Mouse (Mus musculus): ENCODE data around the gene Dner. TPM values are rescaled to one million over a fixed set of nuclear protein-coding genes. Genes with fewer than 3 reads are reported as not detected.

The Dner gene
- polyA plus RNA-seq, 1 experiment from 2014 or later: 0.99 TPM

DNA sequence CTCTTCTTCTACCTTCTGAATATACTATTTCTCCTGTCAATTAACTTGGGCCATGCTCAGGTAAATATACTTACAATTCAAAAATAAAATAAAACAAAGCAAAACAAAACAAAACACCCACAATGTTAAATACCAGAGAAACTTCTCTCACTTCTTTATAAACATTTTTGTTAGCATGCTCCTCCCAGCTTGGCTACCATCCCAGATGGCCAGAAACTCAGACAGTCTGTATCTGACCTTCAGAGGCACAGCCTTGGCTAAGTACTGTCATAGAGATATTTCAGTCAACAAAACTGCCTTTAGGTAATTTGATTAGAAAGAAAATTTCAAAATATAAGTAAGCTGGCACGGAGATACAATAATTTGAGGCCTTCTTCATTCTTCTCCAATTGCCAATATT lies 259.7 kb downstream of the Dner start:
- Histone ChIP-seq H3K9ac (ENCODE audit: low read depth, low read length) (no peak overlapping the region), H3K27me3 (ENCODE audit: control insufficient read depth, insufficient read depth, low read length) (no peaks in the 10 kb centered on the region), H3K4me3 (ENCODE audit: low read depth, low read length) (no peak overlapping the region), H3K4me2 (no peak overlapping the region), H3K4me1 (ENCODE audit: control insufficient read depth, insufficient read depth, low read length) (no peaks in the 10 kb centered on the region), H3K27ac (ENCODE audit: low read depth, low read length) (no peak overlapping the region), H3K9me3 (replicated peaks; ENCODE audit: control insufficient read depth, low read length) (no peaks in the 10 kb centered on the region), H3K36me3 (ENCODE audit: control insufficient read depth, insufficient read depth, low read length) (no peaks in the 10 kb centered on the region)
- 73% methylated on average over 1 of the region's 1 CpGs for WGBS (ENCODE audit: insufficient replicate concordance)
- ATAC-seq (replicated peaks; ENCODE audit: insufficient number of reproducible peaks, low FRiP score, low TSS enrichment): no peak

DNA sequence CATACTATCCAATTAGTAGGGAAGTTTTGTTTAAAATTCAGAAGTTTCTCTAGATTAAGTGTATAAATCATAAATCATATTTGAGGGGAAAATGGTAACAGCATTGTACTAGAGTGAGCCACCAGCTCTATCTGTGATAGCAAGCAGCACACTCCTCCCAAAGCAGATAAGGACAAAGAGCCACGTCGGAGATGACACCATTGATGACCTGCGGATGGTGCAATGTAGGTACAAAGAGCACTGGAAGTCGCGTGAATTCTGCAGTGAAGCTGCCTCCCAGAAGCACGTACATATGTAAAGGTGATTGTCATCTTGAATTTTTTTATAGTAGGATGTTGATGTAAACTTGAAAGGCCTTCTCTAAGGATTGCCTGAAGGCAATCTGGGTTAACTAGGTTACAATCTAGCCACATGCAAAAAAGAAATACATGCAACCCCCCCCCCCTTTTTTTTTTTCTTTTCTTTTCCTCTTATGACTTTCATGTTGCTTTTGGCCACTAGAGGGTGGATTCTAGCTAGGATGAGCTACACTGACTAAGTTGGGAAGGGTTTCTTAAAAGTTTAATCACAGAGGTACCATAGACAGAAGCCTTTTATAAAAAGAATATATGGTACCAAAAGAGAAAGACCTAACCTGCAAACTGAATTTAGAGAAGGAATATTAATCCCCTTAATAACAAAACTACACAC lies 262.6 kb downstream of the Dner start:
- ATAC-seq (replicated peaks; ENCODE audit: insufficient number of reproducible peaks, low FRiP score, low TSS enrichment): no peak
- no peak overlapping the region for H3K4me3 ChIP-seq (ENCODE audit: low read depth, low read length)
- H3K4me2 ChIP-seq: no peak overlapping the region
- H3K9me3 ChIP-seq (replicated peaks; ENCODE audit: control insufficient read depth, low read length): no peaks in the 10 kb centered on the region
- H3K9ac ChIP-seq (ENCODE audit: low read depth, low read length): no peak overlapping the region
- 60% methylated on average over 6 of the region's 6 CpGs for WGBS (ENCODE audit: insufficient replicate concordance)
- H3K27me3 ChIP-seq (ENCODE audit: control insufficient read depth, insufficient read depth, low read length): no peaks in the 10 kb centered on the region
- no peaks in the 10 kb centered on the region for H3K36me3 ChIP-seq (ENCODE audit: control insufficient read depth, insufficient read depth, low read length)
- no peak overlapping the region for H3K27ac ChIP-seq (ENCODE audit: low read depth, low read length)
- H3K4me1 ChIP-seq (ENCODE audit: control insufficient read depth, insufficient read depth, low read length): no peaks in the 10 kb centered on the region

- WGBS (ENCODE audit: insufficient replicate concordance): 62% methylated on average over 1 of the region's 1 CpGs
- H3K4me3 ChIP-seq (ENCODE audit: low read depth, low read length): no peak overlapping the region
- no peak overlapping the region for H3K9ac ChIP-seq (ENCODE audit: low read depth, low read length)
- no peaks in the 10 kb centered on the region for H3K4me1 ChIP-seq (ENCODE audit: control insufficient read depth, insufficient read depth, low read length)
- H3K27me3 ChIP-seq (ENCODE audit: control insufficient read depth, insufficient read depth, low read length): no peaks in the 10 kb centered on the region
- no peak for ATAC-seq (replicated peaks; ENCODE audit: insufficient number of reproducible peaks, low FRiP score, low TSS enrichment)
- H3K36me3 ChIP-seq (ENCODE audit: control insufficient read depth, insufficient read depth, low read length): no peaks in the 10 kb centered on the region
- H3K27ac ChIP-seq (ENCODE audit: low read depth, low read length): no peak overlapping the region
- H3K9me3 ChIP-seq (replicated peaks; ENCODE audit: control insufficient read depth, low read length): no peaks in the 10 kb centered on the region
- H3K4me2 ChIP-seq: no peak overlapping the region
Observed at GRCm38 (mm10) chr1:84432311-84432710, 263.7 kb downstream of the Dner start.

- no peak overlapping the region for H3K4me3 ChIP-seq (ENCODE audit: low read depth, low read length)
- H3K9ac ChIP-seq (ENCODE audit: low read depth, low read length): no peak overlapping the region
- H3K4me1 ChIP-seq (ENCODE audit: control insufficient read depth, insufficient read depth, low read length): no peaks in the 10 kb centered on the region
- no peak for ATAC-seq (replicated peaks; ENCODE audit: insufficient number of reproducible peaks, low FRiP score, low TSS enrichment)
- H3K4me2 ChIP-seq: no peak overlapping the region
- H3K27me3 ChIP-seq (ENCODE audit: control insufficient read depth, insufficient read depth, low read length): no peaks in the 10 kb centered on the region
- no peak overlapping the region for H3K27ac ChIP-seq (ENCODE audit: low read depth, low read length)
- no peaks in the 10 kb centered on the region for H3K36me3 ChIP-seq (ENCODE audit: control insufficient read depth, insufficient read depth, low read length)
- WGBS (ENCODE audit: insufficient replicate concordance): 47% methylated on average over 1 of the region's 1 CpGs
- no peaks in the 10 kb centered on the region for H3K9me3 ChIP-seq (replicated peaks; ENCODE audit: control insufficient read depth, low read length)
Observed at GRCm38 (mm10) chr1:84428331-84428730, 267.7 kb downstream of the Dner start.

GRCm38 (mm10) chr1:84427757-84428156 lies 268.3 kb downstream of the Dner start:
- Histone ChIP-seq H3K27me3 (ENCODE audit: control insufficient read depth, insufficient read depth, low read length) (no peaks in the 10 kb centered on the region), H3K9ac (ENCODE audit: low read depth, low read length) (no peak overlapping the region), H3K4me1 (ENCODE audit: control insufficient read depth, insufficient read depth, low read length) (no peaks in the 10 kb centered on the region), H3K4me3 (ENCODE audit: low read depth, low read length) (no peak overlapping the region), H3K9me3 (replicated peaks; ENCODE audit: control insufficient read depth, low read length) (no peaks in the 10 kb centered on the region), H3K4me2 (no peak overlapping the region), H3K27ac (ENCODE audit: low read depth, low read length) (no peak overlapping the region), H3K36me3 (ENCODE audit: control insufficient read depth, insufficient read depth, low read length) (no peaks in the 10 kb centered on the region)
- WGBS (ENCODE audit: insufficient replicate concordance): 76% methylated on average over 11 of the region's 11 CpGs
- no peak for ATAC-seq (replicated peaks; ENCODE audit: insufficient number of reproducible peaks, low FRiP score, low TSS enrichment)

- no peaks in the 10 kb centered on the region for H3K27me3 ChIP-seq (ENCODE audit: control insufficient read depth, insufficient read depth, low read length)
- H3K9ac ChIP-seq (ENCODE audit: low read depth, low read length): no peak overlapping the region
- 77% methylated on average over 5 of the region's 5 CpGs for WGBS (ENCODE audit: insufficient replicate concordance)
- H3K4me1 ChIP-seq (ENCODE audit: control insufficient read depth, insufficient read depth, low read length): no peaks in the 10 kb centered on the region
- H3K27ac ChIP-seq (ENCODE audit: low read depth, low read length): no peak overlapping the region
- H3K9me3 ChIP-seq (replicated peaks; ENCODE audit: control insufficient read depth, low read length): no peaks in the 10 kb centered on the region
- no peak overlapping the region for H3K4me3 ChIP-seq (ENCODE audit: low read depth, low read length)
- no peaks in the 10 kb centered on the region for H3K36me3 ChIP-seq (ENCODE audit: control insufficient read depth, insufficient read depth, low read length)
- no peak for ATAC-seq (replicated peaks; ENCODE audit: insufficient number of reproducible peaks, low FRiP score, low TSS enrichment)
- no peak overlapping the region for H3K4me2 ChIP-seq
Observed at GRCm38 (mm10) chr1:84426679-84427078, 269.3 kb downstream of the Dner start.

GRCm38 (mm10) chr1:84422881-84423280 lies 273.1 kb downstream of the Dner start:
- Histone ChIP-seq H3K4me2 (no peak overlapping the region), H3K36me3 (ENCODE audit: control insufficient read depth, insufficient read depth, low read length) (no peaks in the 10 kb centered on the region), H3K27me3 (ENCODE audit: control insufficient read depth, insufficient read depth, low read length) (no peaks in the 10 kb centered on the region), H3K4me3 (ENCODE audit: low read depth, low read length) (no peak overlapping the region), H3K4me1 (ENCODE audit: control insufficient read depth, insufficient read depth, low read length) (no peaks in the 10 kb centered on the region), H3K27ac (ENCODE audit: low read depth, low read length) (no peak overlapping the region), H3K9me3 (replicated peaks; ENCODE audit: control insufficient read depth, low read length) (no peaks in the 10 kb centered on the region), H3K9ac (ENCODE audit: low read depth, low read length) (no peak overlapping the region)
- no peak for ATAC-seq (replicated peaks; ENCODE audit: insufficient number of reproducible peaks, low FRiP score, low TSS enrichment)
- 65% methylated on average over 2 of the region's 2 CpGs for WGBS (ENCODE audit: insufficient replicate concordance)

GRCm38 (mm10) chr1:84421845-84422244 lies 274.2 kb downstream of the Dner start:
- H3K27me3 ChIP-seq (ENCODE audit: control insufficient read depth, insufficient read depth, low read length): no peaks in the 10 kb centered on the region
- H3K27ac ChIP-seq (ENCODE audit: low read depth, low read length): no peak overlapping the region
- 84% methylated on average over 1 of the region's 1 CpGs for WGBS (ENCODE audit: insufficient replicate concordance)
- no peaks in the 10 kb centered on the region for H3K36me3 ChIP-seq (ENCODE audit: control insufficient read depth, insufficient read depth, low read length)
- H3K4me2 ChIP-seq: no peak overlapping the region
- H3K9ac ChIP-seq (ENCODE audit: low read depth, low read length): no peak overlapping the region
- no peak overlapping the region for H3K4me3 ChIP-seq (ENCODE audit: low read depth, low read length)
- H3K9me3 ChIP-seq (replicated peaks; ENCODE audit: control insufficient read depth, low read length): no peaks in the 10 kb centered on the region
- H3K4me1 ChIP-seq (ENCODE audit: control insufficient read depth, insufficient read depth, low read length): no peaks in the 10 kb centered on the region
- no peak for ATAC-seq (replicated peaks; ENCODE audit: insufficient number of reproducible peaks, low FRiP score, low TSS enrichment)

GRCm38 (mm10) chr1:84419416-84419815 lies 276.6 kb downstream of the Dner start:
- no peaks in the 10 kb centered on the region for H3K36me3 ChIP-seq (ENCODE audit: control insufficient read depth, insufficient read depth, low read length)
- H3K9ac ChIP-seq (ENCODE audit: low read depth, low read length): no peak overlapping the region
- H3K4me3 ChIP-seq (ENCODE audit: low read depth, low read length): no peak overlapping the region
- WGBS (ENCODE audit: insufficient replicate concordance): 44% methylated on average over 2 of the region's 2 CpGs
- no peak for ATAC-seq (replicated peaks; ENCODE audit: insufficient number of reproducible peaks, low FRiP score, low TSS enrichment)
- no peak overlapping the region for H3K27ac ChIP-seq (ENCODE audit: low read depth, low read length)
- no peaks in the 10 kb centered on the region for H3K4me1 ChIP-seq (ENCODE audit: control insufficient read depth, insufficient read depth, low read length)
- H3K4me2 ChIP-seq: no peak overlapping the region
- H3K9me3 ChIP-seq (replicated peaks; ENCODE audit: control insufficient read depth, low read length): no peaks in the 10 kb centered on the region
- H3K27me3 ChIP-seq (ENCODE audit: control insufficient read depth, insufficient read depth, low read length): no peaks in the 10 kb centered on the region

All from heart, embryonic 11.5 days (tissue).